Mouse (Mus musculus) neural tube, embryonic 10.5 days (tissue): ENCODE measurements at regions not wholly inside any gene's neighbourhood (a gene's known extent, or its start where the extent isn't known, plus 50 kb on each side); places are given as distances from the start of the nearest gene placed in this dataset.

ENCODE experiments used
- DNase-seq: peaks from one replicate; pipeline ENCODE4 v3.0.0-alpha.2; 2017; ENCODE audit warnings: low spot score; ENCODE audit errors: extremely low spot score

DNA sequence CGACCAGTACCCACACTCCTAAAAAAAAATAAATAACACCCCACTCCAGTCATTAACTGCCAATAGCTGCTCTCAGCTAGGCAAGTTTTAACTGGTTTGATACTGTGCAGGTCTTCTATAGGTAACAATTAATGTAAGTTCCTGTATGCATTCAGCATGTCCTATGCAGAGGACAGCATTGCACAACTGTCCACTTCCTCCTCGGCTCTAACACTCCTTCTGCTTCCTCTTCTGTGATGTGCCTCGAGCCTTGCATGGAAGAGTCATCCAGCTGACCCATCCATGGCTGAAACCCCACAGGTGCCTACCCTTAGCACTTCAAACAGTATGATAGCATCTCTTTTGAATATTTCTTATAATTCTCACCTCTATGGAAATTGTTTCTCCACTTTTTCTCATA is 449.4 kb upstream of the Rag2 start:
- no peak for DNase-seq

DNA sequence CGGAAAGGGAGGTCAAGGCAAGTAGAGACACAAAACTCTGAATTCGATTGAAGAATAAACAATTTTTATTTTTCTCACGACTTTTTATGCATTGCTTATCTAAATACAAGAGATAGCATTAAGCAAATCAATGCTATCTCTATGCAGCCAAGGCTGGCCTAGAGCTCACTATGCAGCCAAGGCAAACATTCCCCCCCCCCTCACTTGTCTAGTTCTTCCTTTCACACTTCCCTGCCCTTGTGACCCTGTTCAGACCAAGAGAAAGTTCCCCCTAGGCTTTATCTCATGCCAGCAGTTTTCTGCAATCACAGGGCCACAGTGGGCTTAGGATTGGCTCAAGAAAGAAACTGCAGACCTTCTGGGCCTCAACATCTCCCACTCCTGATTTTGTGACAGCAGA is 417.9 kb upstream of the Rag2 start:
- DNase-seq, result no peak

DNA sequence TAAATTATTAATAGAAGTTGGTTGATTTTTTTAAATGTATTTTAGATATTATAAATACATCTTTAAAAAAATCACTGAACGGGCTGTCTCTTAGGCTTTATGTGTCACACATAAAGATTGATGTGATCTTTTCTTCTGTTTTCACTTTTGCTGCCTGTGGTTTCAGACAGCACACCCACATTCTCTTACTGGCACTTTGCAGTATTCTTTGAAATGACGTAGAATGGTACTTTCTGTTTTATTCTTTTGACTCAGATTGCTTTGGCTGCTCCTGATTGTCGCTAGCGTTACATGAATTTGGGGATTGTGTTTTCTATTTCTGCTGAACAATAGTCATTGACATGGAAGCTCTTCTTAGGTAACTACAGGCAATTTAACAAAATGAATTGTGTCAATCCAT is 415.4 kb upstream of the Rag2 start:
- DNase-seq, result no peak

DNA sequence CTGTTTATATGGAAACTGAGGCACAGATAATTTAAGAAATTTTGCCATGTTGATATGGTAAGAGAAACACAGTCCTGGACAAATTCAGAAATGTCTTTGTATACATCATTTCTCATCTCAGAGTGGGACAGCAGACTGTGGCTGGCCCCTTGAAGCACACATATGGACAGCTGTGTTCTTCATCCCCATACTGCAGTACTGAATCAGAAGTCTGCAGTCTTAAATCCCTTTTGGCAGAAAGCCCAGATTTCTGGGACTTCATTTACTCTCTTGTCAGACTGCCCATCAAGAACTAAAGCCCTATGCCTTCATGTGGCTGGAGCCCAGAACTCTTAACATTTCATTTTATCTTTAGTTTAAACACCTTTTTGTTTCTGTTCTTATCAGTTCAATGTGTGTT is 403.8 kb upstream of the Rag2 start:
- DNase-seq, result no peak

DNA sequence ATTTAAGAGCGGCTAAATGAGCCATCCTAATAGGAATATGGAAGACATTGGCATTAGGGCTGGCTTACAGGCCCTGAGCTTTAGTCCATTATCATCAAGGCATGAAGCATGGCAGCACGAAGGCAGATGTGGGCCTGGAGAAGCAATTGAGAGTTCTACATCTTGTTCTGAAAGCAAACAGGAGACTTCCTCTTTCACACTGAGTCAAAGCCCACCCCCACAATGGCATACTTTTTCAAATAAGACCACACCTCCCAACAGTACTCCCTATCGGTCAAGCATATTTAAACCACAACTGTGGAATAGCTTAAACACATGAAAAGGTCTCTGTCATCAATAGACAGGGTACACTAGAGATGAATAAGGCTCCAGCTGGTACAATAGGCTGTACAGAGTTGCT is 381.5 kb upstream of the Rag2 start:
- no peak for DNase-seq

DNA sequence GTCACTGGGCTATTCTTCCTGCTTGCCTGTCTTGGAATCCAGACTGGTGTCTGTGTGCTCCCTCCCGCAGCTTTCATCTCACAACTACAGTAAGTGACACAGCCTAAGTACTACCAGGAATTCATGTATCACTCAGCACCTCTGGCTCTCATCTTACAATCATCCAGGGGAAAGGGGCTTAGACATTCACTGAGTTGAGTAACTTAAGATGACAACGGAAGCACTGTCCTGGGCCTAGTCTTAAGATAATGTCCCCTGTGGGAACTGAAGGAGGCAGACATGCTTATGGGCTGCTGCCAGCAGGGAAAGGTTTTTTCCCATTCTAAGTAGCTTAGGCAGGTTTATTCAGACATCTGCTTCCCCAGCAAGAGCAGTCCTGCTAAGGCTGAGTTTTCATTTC is 377.4 kb upstream of the Rag2 start:
- no peak for DNase-seq

DNA sequence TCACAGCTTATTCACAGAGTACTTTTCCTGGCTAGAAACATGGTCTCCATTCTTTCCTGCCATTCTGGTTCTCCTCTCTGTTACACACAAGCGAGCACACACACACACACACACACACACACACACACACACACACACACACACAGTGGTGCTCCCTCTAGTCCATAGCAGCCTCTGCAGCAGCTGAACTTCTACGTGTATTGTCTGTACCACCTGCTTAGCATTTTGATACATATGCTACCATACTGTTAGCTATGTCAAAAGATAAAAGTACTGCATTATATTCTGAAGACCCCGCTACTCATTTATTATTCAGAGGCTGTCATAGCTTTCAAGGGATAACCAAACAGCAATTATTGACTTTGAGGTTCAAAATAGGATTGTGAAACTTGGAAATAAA is 372.3 kb upstream of the Rag2 start:
- no peak for DNase-seq

DNA sequence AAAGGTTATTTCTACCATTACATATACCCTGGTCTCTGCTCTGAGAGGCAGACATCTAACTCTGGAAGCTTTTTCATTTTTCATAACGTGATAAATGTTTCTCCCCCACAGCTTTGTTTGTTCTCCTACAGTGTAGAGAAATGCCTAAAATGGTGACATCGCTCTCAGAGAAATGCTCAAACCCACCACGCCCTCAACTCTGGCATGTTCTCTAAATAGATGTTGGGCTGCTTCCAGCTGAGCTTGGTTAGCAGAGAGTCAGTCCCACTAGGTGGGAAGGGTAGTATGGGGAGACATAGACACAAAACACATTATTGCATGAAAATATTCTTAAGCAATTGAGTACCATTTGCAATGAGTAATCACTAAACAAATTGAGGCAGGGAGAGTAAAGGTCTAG is 368.1 kb upstream of the Rag2 start:
- no peak for DNase-seq

DNA sequence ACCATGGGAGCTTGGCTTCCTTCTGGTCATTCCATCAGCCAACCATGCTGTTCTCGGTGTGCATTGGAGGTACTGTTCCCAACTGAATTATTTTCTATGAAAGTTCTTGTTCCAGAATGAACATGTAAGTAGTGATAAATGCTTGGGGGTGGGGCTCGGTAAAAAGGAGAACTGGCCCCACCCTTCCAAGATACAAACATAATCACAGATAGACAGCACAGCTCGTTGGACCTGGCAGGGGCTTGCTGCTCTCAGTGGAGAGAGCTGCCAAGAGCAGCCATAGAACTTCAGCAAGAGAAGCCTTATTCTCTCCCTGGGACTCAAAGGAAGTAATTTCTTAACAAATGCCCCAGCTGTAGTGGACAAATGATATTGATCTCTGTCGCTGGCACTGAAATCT is 360.6 kb upstream of the Rag2 start:
- DNase-seq, result no peak

DNA sequence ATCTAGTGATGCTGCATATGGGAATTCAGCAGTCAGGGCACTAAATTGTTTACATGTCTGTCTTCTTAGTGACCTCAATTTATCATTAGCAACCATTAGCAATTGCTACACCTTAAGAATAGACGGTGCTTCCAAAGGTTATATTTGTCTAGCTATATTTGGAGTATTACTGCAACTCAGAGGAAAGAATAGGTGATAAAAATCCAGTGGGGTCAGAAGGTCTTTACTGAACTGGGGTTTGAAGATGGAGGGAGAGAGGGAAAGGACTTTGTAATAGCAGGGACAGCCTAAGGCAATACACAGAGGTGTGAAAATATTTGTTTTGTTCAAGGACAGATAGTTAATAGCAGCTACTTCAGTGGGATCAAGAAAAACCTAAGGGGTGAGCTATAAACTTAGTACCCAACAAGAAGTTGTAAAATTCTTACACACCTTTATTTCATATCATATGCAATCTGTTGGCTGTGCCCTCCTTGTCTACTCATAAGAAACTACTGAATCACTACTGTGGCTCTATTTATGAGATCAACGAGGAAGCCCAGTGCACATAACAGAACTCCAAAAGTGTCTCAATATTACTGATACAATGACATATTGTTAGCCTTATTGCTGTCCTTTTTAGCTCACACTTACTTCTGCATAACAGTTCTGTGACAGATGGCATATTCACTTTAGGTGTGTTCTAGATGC is 357.7 kb upstream of the Rag2 start:
- no peak for DNase-seq

DNA sequence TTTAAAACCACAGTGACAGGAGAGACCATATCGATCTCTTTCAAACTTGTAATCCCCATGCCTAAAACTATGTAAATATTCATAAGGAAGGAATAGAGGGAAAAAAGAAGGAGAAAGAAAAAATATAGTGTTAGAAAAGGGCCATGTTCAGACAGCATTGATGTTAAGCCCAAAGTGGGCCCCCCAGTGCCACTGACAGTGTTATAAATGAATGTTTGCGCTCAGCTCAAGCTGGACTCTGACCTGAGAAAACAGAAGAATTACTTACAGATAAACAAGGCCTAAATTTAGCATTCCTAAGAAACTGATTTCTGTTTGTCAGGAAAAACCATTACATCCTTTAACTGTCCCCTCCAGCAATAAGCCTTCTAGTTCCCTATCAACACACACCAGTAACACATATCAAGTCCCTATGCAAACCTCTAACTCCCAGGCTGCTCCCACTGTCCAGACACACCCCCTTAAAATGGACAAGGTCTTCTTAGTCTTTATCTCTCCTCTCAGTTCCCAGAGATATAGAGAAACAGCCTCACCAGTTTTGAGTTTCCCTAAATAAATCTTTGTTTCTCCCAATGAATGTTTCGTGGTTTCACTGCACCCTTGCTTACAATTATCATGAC is 350.4 kb upstream of the Rag2 start:
- no peak for DNase-seq

DNA sequence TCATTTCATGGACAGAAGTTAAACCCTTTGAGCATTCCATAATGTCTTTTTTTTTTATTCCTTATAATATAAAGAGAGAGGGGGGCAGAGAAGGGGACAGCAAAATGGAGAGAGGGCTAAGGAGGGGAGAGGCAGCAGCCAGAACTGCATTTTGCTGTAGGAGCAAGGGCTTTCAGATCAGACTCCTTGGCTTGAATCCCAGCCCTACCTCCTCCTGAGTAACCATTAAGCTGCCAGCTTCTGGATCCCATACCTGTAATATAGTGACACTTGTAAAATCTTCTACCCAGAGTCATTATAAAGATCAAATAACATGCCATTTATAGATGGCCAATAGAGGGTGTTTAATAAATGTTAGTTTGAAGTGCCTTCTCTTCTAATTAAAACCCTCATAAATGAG is 339.6 kb upstream of the Rag2 start:
- DNase-seq, result no peak

DNA sequence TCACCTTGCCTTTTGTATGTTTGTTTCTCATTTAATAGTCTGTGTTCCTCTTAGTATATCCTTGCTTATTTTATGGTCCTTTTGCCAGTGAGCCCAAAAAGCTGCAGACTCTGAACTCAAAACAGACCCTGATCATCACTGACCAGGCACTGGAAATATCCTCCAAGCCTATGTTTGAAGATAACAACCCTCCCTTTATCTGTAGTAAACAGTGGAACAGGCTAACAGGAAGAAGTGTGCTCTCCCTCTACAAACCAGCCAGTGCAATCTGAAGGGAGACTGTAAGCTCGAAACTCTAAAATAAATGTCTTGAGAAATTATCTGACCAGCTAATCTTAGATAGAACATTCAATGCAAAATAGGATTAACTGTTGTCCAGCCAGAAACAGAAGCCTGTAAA is 336.4 kb upstream of the Rag2 start:
- no peak for DNase-seq

DNA sequence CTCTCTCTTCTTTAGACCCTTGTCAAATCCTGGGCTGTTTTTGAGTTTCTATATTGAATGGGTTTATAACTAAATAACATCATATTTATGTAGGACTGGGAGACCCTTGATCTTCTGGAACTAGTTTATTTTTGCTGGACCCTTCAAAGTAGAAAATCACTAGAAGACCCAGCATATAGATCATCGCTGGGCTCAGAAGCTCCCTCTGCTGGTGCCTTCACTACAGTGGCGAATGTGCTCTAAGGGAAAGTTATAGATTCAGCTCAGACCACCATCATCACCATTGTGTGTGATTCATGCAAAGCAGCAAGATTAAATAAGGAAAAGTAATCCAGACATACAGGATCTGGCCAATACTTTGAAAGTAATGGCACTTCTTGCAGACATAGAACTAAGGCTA is 335.4 kb upstream of the Rag2 start:
- no peak for DNase-seq

DNA sequence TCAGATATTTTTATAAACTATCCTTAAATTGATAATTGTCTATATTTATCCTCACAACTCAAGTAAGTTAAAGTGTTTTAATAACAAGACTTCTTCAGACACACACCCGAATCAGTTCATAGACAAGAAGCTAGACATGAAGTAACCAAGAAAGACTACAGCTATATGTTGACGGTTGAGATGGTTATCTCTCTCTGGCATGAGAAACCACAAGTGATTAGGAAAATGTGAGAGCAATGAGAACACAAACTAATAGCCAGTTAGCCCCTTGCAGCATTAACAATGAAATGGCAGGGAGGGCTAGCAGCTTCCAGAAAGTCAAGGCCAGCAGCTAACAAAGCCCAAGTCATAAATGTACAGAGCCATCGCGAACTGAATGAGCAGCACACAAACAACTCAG is 333.8 kb upstream of the Rag2 start:
- no peak for DNase-seq

DNA sequence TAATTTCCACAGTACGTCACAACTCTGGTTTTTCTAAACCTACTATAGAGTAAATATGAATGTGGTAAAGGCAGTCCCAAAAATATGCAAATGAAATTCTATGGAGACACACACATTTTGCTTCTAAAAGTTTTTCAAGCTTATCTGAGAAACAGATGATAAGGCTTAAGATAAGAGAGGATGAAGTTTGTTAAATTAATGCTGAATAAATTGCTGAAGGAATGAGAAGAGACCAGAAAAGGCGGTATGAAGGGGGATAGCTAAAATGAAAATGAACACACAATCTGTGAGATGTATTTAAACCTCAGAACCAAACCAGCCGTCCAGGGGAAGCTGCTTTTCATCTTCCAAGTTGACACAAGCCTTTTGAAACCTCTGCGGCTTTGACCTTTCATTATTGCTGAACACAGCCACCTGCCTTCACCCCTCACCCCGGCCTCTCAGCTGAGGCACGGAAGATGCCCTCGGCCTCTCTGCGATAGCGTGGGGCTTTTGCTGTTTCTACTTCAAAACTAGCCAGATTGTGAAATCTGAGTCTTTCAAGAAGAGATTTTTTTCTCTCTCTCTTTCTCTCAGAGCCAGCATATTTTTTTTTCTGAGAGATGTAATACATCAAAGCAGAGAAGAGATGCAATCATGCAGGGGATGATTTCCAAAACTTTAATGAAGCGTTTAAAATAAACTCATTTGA is 328.7 kb upstream of the Rag2 start:
- DNase-seq, result no peak

DNA sequence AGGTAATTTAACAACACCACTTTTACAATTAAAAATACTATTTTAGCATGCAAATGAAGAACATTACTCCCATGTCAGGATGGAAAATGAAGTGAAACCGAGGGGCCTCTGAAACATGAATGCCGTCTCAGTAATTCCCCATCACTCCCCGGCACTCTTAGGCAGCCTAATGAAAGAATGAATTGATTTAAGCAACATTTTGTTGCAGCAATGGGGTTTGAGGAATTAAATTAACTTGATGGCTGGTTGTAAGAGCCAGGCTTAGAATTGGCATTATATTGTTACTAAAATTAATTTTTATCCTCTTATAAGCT is 328.2 kb upstream of the Rag2 start:
- no peak for DNase-seq

DNA sequence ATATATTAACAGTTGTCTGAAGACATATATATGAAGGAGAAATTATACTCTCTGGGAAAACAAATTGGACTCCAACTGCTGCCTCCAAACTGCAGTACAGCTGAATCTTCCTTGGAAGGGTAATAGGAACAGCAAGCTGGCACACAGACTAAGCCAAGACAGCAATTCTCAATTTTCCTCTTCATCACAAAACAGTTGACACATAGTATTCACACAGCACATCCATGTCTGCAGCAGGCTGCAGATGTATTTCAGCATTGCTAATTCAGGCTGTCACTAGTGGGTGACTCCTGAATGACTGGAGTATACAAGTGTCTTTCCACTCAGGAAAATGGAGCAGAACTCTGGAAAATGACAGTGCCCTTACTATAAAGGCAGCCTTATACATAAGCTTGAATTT is 327.7 kb upstream of the Rag2 start:
- no peak for DNase-seq

DNA sequence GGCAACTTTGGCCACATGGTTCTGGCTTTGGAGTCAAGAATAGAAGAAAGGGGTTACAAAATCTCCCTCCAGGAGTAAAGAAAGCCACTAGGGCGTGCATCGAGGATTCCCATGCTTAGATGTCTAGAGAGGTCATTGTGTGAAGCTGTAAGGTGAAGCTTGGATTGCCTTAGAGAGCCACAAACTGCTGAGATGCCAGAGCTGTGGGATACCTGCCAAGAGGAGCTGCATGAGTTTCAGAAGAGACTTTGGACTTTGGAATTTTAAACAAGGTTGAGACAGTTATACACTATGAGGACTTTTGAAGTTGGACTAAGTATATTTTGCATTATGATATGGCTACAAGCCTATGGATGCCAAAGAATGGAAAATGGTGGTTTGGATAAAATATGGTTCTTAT is 325.4 kb upstream of the Rag2 start:
- DNase-seq, result no peak

DNA sequence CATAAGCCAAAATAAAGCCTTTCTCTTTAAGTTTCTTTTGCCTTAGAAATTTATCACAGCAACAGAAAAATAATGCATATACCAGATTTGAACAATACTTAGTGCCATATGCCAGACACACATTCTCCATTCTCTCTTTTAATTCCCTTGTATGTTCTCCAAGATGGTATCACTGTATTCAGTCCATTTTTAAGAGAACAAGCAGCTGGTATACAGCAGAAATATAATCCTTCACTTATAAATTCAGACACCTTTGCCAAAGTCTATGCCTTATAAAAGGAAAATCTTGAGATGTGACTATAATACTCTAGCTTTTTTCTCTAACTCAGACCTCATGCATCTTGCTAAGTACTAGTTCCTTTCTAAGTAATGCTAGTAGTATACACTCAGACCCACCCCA is 324.4 kb upstream of the Rag2 start:
- no peak for DNase-seq

DNA sequence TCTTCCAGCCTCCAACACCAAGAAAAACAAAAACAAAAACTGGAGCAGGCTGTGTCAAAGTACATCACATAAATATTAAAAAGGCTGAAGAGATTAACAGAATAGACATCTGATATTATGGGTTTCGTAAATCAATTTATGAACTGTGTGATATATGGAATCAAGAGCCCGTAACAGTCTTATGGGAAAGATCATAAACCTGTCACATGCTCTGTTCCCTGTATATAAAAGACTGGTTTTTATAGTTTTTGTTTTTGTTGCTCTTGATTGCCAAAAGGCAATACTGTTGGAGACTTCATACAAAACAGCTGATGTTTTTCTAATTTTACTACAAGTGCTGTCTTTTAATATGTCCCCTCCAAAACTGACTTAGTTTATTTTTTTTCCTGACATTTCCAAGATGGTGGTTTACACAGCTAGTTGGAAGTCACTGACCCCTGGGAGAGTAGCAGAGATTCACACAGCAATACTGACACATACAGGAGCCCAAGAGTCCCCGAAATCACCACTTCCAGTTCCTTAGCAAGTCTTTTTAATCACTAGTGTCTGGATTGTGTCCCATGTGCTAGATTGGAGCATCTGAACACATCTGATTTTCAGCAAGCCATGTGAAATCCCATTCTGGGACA is 303.1 kb upstream of the Rag2 start:
- no peak for DNase-seq

DNA sequence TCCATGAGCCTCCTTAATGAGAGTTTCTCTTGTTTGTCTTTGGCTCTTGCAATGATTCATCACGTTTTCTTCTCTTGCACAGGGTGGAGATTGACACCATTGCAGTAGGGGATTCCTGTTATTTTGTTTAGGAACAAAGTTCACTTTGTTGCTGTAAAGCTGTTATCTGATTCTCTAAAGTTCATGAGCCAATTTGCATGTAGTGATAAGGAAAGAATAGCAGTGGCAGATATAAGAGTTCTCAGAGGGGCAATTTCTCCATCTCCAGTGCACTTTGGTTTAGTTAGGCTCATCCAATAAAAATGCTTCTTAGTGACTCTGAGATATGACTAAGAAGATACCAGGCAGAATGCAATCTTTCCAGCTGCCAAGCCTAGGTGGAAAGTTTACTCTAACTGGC is 267.8 kb upstream of the Rag2 start:
- DNase-seq, result no peak

DNA sequence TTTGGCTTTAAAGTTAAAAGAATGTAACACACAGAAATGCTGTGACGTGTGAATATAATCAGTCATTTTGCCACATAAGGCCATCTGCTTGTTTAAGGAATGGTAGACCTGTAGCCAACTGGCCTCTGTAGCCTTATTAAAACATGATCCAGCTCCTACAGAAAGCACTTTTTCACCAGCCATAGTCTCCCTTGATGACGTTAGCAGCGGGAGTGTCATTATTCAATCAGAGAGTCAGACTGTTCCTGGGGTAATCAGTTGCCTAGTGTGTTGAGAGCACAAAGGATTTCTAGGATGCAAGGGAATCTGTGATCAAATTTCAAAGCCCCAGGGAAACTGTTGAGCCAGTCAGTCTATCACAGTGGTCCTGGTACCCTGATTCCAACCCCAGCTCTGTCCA is 260.3 kb upstream of the Rag2 start:
- no peak for DNase-seq
